Mouse (Mus musculus) bone marrow macrophage, adult 2 months (primary cell): Measurements from ENCODE around the gene Trim28.

Source experiments
- CTCF ChIP-seq: IDR thresholded peaks from 2 replicates; pipeline ENCODE4 v1.5.1; 2012; ENCODE audit warnings: low read depth, mild to moderate bottlenecking, low read length, moderate library complexity
- POLR2A ChIP-seq: IDR thresholded peaks from 2 replicates; pipeline ENCODE4 v1.6.1; 2012; ENCODE audit warnings: mild to moderate bottlenecking, low read depth, low read length, borderline replicate concordance

- no peak for TF ChIP-seq POLR2A
- no peak for TF ChIP-seq CTCF
These were observed 32.6 kb upstream of the Trim28 start for GRCm38 (mm10) chr7:12966104-12966845.
